Mouse (Mus musculus): Measurements from ENCODE around the gene Gm10644.

DNA sequence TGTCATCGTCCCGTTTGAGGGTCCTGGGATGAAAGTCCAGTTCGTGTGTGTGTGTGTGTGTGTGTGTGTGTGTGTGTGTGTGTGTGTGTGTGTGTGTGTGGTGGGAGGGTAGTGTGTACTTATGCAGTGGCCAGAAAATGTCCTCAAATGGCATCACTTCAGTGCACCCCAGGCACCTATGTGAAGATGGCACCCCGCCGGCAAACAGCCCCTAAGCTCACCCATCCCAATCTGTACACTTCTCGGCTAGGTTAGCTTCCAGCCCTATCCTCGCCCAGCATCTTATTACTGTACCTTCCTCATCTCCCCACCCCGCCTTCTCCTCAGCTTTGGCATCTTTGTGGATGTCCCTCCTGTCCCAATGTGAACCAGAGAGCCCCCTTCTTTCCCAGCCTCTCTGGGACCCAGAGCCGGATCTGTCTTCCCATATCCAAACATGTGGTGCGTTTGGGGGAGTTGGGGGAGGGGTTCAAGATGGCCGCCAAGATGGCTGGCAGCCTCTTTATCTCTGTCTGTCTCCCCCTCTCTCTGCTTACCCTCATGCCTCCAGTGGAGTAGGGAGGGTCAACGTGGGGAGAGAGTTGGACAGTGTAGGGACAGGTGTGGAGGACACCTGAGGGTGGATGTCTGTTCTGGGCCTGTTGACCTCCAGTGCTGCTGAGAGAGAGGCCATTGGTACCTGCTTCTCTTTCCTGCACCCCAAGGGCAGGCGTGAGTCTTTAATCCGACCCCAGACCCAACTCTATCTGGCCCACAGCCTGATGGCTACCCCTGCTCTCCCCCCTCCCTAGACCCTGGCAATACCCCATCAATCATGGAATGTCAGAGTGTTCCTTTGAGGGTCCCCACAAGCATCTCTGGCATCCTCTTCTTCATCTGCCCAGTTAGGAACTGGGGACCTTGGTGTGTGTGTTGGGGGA, 53.2 kb downstream of the Gm10644 start:
- TF ChIP-seq GATA1 (IDR thresholded peaks at IDR 0.05; ENCODE audit: borderline replicate concordance, low read length) (no peak), FLI1 (IDR thresholded peaks at IDR 0.05; ENCODE audit: low read length) (no peak)

Measured in megakaryocyte, embryonic 14.5 days (primary cell).